In genomic region chr2:166108326-166108725, GRCm38 (mm10) we compare ENCODE assay signal across 8 mouse cellular contexts. TPM values are rescaled to one million over a fixed set of nuclear protein-coding genes. Genes with fewer than 3 reads are reported as not detected.
A peak's percentile ranks its signal among the peaks of the same experiment; 100 is the strongest.
DNase-seq lines count a peak whose midpoint lies in the region; ATAC-seq lines count a peak whose summit lies in the region.

No protein-coding gene starts in this region.

- H3K4me3 ChIP-seq in liver, embryonic 11.5 days (ENCODE audit: low read depth, low read length): no peak overlapping the region

- DNase-seq in 3T3-L1 (ENCODE audit: low read depth, low spot score): peak; percentile 89
- peak; percentile 43 for DNase-seq in T-cell, adult 2 months (ENCODE audit: low spot score)
- peak; percentile 79 to 86 for DNase-seq in cerebellum, postnatal 4 days (ENCODE audit: low spot score in 2 of 2)
- DNase-seq in gastrocnemius, postnatal 36 days: peak; percentile 69 to 75
- DNase-seq in kidney, postnatal 10 days: peak; percentile 94
- peak; percentile 70 for DNase-seq in liver, embryonic 11.5 days (ENCODE audit: low spot score)
- DNase-seq in retina, postnatal 1 day: peak; percentile 91
- peak; percentile 60 for DNase-seq in urinary bladder, adult 2 months (ENCODE audit: low spot score)

- no peaks in the 10 kb centered on the region for H3K36me3 ChIP-seq in liver, embryonic 11.5 days (ENCODE audit: control insufficient read depth, insufficient read depth, low read length)

- no peak for ATAC-seq in liver, embryonic 11.5 days (replicated peaks; ENCODE audit: low FRiP score)

- no peak overlapping the region for H3K27ac ChIP-seq in liver, embryonic 11.5 days (ENCODE audit: low read depth, low read length)

- no peaks in the 10 kb centered on the region for H3K27me3 ChIP-seq in liver, embryonic 11.5 days (replicated peaks; ENCODE audit: control insufficient read depth, insufficient read depth, low read length)

- no peak overlapping the region for H3K4me2 ChIP-seq in liver, embryonic 11.5 days

- intact Hi-C loops in gastrocnemius, postnatal 36 days (cut with DNase I): loop anchor here (1.0 kb wide), 1 partner anchor 455 kb away; no protein-coding TSS in a partner anchor

- H3K9ac ChIP-seq in liver, embryonic 11.5 days (ENCODE audit: low read depth, low read length): no peak overlapping the region

- 26% methylated on average over 4 of the region's 4 CpGs for WGBS in liver, embryonic 11.5 days

- H3K4me1 ChIP-seq in liver, embryonic 11.5 days (replicated peaks; ENCODE audit: control insufficient read depth, insufficient read depth, low read length): no peaks in the 10 kb centered on the region

- H3K9me3 ChIP-seq in liver, embryonic 11.5 days (ENCODE audit: control insufficient read depth, low read length): no peaks in the 10 kb centered on the region

RNA-seq across cellular contexts. Expression of gene Sulf2, which starts 47.1 kb away (rescaled TPM):
- 10 to 100 TPM in 1 of 2 experiments, 1 to 10 TPM in 1; 7.9 to 10.5 TPM for total RNA-seq in gastrocnemius, postnatal 36 days (2021)
- polyA plus RNA-seq in liver, embryonic 11.5 days (2014; fragmentation: Nextera tagmentation; extraction: Ambion mirVana): 30.3 and 32.4 TPM in 2 replicates
- polyA plus RNA-seq in urinary bladder, adult 2 months (2012; rRNA removed): 78.8 and 93.4 TPM in 2 replicates

Comparison
In these comparisons a context has a peak if more than half of its experiments do, and no peak if none do; other contexts are left out.
1. DNase-seq: peak in every context shown above with its lines; median percentile 94 in kidney, postnatal 10 days; 91 in retina, postnatal 1 day; 89 in 3T3-L1; 82 in cerebellum, postnatal 4 days; 72 in gastrocnemius, postnatal 36 days; 70 in liver, embryonic 11.5 days; 60 in urinary bladder, adult 2 months; 43 in T-cell, adult 2 months.